ENCODE assay signal across 19 mouse cellular contexts in the genomic region with DNA sequence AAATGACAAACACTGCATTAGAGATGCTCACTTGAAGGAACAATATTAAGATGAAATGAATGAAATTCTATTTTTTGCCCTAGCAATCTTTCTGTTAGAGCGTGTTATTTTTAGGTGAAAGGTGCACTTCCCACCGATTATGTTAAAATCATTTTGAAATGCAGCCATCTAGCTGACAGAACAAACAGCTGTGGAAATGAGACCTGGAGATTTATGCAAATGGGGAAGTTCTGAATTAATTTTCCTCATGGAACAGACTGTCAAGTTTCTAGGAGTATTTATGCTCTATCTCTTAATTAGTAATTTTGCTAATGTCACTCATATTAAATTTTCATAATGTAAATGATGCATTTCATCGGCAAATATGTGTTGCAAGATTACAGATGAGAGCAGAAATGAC.
"Had no signal": no experiment of that assay in that cellular context is flagged by ENCODE, and none has a peak within 500 bp of the region (broad histone marks: within the 10 kb centered on the region; RNA-seq: fewer than 3 reads in every experiment).

No protein-coding gene starts in this region.

- H3K9me3 ChIP-seq: liver, embryonic 13.5 days; midbrain, embryonic 15.5 days; neural tube, embryonic 13.5 days had no signal

- H3K27ac ChIP-seq: kidney, postnatal 0 days; layer of hippocampus, adult 2 months; left cerebral cortex, adult 2 months; liver, embryonic 13.5 days; midbrain, embryonic 15.5 days; neural tube, embryonic 13.5 days had no signal

- H3K4me3 ChIP-seq: layer of hippocampus, adult 2 months; left cerebral cortex, adult 2 months; liver, embryonic 13.5 days; midbrain, embryonic 15.5 days; myocyte; neural tube, embryonic 13.5 days had no signal

- H3K36me3 ChIP-seq: liver, embryonic 13.5 days; midbrain, embryonic 15.5 days; neural tube, embryonic 13.5 days had no signal

- H3K4me1 ChIP-seq: liver, embryonic 13.5 days; midbrain, embryonic 15.5 days; neural tube, embryonic 13.5 days had no signal

- H3K27me3 ChIP-seq: liver, embryonic 13.5 days; midbrain, embryonic 15.5 days; neural tube, embryonic 13.5 days had no signal

- ATAC-seq: midbrain, embryonic 15.5 days had no signal

- DNase-seq: kidney, adult 2 months; kidney, postnatal 25 days; layer of hippocampus, adult 9-11 months; layer of hippocampus, postnatal 36 days; liver, embryonic 13.5 days; lung, adult 2 months; lung, postnatal 14 days; lung, postnatal 4 days; retina, postnatal 1 day; right cerebral cortex, postnatal 25 days; thymus, adult 2 months; thymus, postnatal 14 days had no signal

- H3K9ac ChIP-seq: liver, embryonic 13.5 days; midbrain, embryonic 15.5 days; neural tube, embryonic 13.5 days had no signal

- H3K4me2 ChIP-seq: liver, embryonic 13.5 days; midbrain, embryonic 11.5 days; midbrain, embryonic 15.5 days; neural tube, embryonic 13.5 days had no signal
